ENCODE assay signal across 7 mouse cellular contexts in genomic region chr7:143058221-143058697, GRCm38 (mm10). TPM values are rescaled to one million over a fixed set of nuclear protein-coding genes. Genes with fewer than 3 reads are reported as not detected.
A peak's percentile ranks its signal among the peaks of the same experiment; 100 is the strongest.
DNase-seq lines count a peak whose midpoint lies in the region; ATAC-seq lines count a peak whose summit lies in the region.

No protein-coding gene starts in this region.

- H3K4me2 ChIP-seq in neural tube, embryonic 13.5 days: no peak overlapping the region
- peak overlapping the region; percentile 92 for H3K4me2 ChIP-seq in heart, embryonic 14.5 days (ENCODE audit: low read length)
- H3K4me2 ChIP-seq in stomach, embryonic 16.5 days (ENCODE audit: low read depth, low read length): peak overlapping the region; percentile 31

- H3K36me3 ChIP-seq in neural tube, embryonic 13.5 days: peaks cover 20% of the 10 kb centered on the region
- peaks cover 72% of the 10 kb centered on the region for H3K36me3 ChIP-seq in heart, embryonic 14.5 days (ENCODE audit: control insufficient read depth, insufficient read depth, low read length)
- H3K36me3 ChIP-seq in stomach, embryonic 16.5 days (ENCODE audit: control insufficient read depth, insufficient read depth, low read length): peaks cover 11% of the 10 kb centered on the region

- no peak for DNase-seq in neural tube, embryonic 10.5 days (ENCODE audit: extremely low spot score, low spot score)
- DNase-seq in kidney, postnatal 36 days: peak; percentile 57 to 79
- no peak for DNase-seq in left cerebral cortex, postnatal 4 days
- no peak for DNase-seq in layer of hippocampus, postnatal 36 days

- H3K9me3 ChIP-seq in neural tube, embryonic 13.5 days: no peaks in the 10 kb centered on the region
- H3K9me3 ChIP-seq in heart, embryonic 14.5 days (ENCODE audit: control insufficient read depth, low read length): no peaks in the 10 kb centered on the region
- no peaks in the 10 kb centered on the region for H3K9me3 ChIP-seq in stomach, embryonic 16.5 days (replicated peaks; ENCODE audit: control insufficient read depth, low read length)

- intact Hi-C loops in left cerebral cortex, postnatal 4 days (cut with DNase I): no loop called here

- ATAC-seq in neural tube, embryonic 13.5 days (ENCODE audit: low read depth): no peak
- peak; percentile 62 for ATAC-seq in heart, embryonic 14.5 days (ENCODE audit: insufficient number of reproducible peaks, insufficient read depth, low FRiP score, low read depth)
- 0 out of 2 replicates have a peak, but pooled peaks have one; percentile 8 for ATAC-seq in stomach, embryonic 16.5 days (ENCODE audit: insufficient read depth, low FRiP score)

- no peaks in the 10 kb centered on the region for H3K27me3 ChIP-seq in neural tube, embryonic 13.5 days
- H3K27me3 ChIP-seq in heart, embryonic 14.5 days (ENCODE audit: control insufficient read depth, insufficient read depth, low read length): no peaks in the 10 kb centered on the region
- H3K27me3 ChIP-seq in stomach, embryonic 16.5 days (ENCODE audit: control insufficient read depth, insufficient read depth, low read length): no peaks in the 10 kb centered on the region

- WGBS in neural tube, embryonic 13.5 days: 79% methylated on average over 5 of the region's 5 CpGs
- WGBS in heart, embryonic 14.5 days: 5% methylated on average over 5 of the region's 5 CpGs
- WGBS in stomach, embryonic 16.5 days: 44% methylated on average over 5 of the region's 5 CpGs

- H3K27ac ChIP-seq in neural tube, embryonic 13.5 days (replicated peaks): peak overlapping the region; percentile 46
- peak overlapping the region; percentile 94 to 99 for H3K27ac ChIP-seq in heart, embryonic 14.5 days (replicated peaks in 1 of 2; ENCODE audit: control insufficient read depth in 1 of 2, insufficient read depth in 1 of 2, low read depth in 2 of 2, low read length in 2 of 2)
- H3K27ac ChIP-seq in stomach, embryonic 16.5 days (ENCODE audit: low read length): peak overlapping the region; percentile 84

- H3K4me3 ChIP-seq in neural tube, embryonic 13.5 days: no peak overlapping the region
- peak overlapping the region; percentile 13 to 14; a peak in 3 of 4 replicates for H3K4me3 ChIP-seq in heart, embryonic 14.5 days (ENCODE audit: control insufficient read depth in 1 of 2, insufficient read depth in 1 of 2, low read depth in 1 of 2, low read length in 2 of 2)
- peak overlapping the region; percentile 5; the same call in 1 of the 2 replicates for H3K4me3 ChIP-seq in stomach, embryonic 16.5 days (replicated peaks; ENCODE audit: low read length)

- H3K4me1 ChIP-seq in neural tube, embryonic 13.5 days (replicated peaks): peaks cover 71% of the 10 kb centered on the region
- H3K4me1 ChIP-seq in heart, embryonic 14.5 days (ENCODE audit: control insufficient read depth in 2 of 2, insufficient read depth in 2 of 2, low read length in 2 of 2): peaks cover 55 to 73% of the 10 kb centered on the region in 2 experiments
- peaks cover 61% of the 10 kb centered on the region for H3K4me1 ChIP-seq in stomach, embryonic 16.5 days (ENCODE audit: control insufficient read depth, insufficient read depth, low read length)

- H3K9ac ChIP-seq in neural tube, embryonic 13.5 days: no peak overlapping the region
- H3K9ac ChIP-seq in heart, embryonic 14.5 days (ENCODE audit: low read length): peak overlapping the region; percentile 67
- H3K9ac ChIP-seq in stomach, embryonic 16.5 days (ENCODE audit: low read length): peak overlapping the region; percentile 23; the same call in 1 of the 2 replicates

RNA-seq across cellular contexts. Expression of gene Cd81, which starts 5.7 kb away (rescaled TPM):
- polyA plus RNA-seq in neural tube, embryonic 13.5 days (2015; fragmentation: Nextera tagmentation; extraction: Ambion mirVana): 365 and 369 TPM in 2 replicates
- 885 and 947 TPM in 2 replicates for polyA plus RNA-seq in heart, embryonic 14.5 days (2014; fragmentation: Nextera tagmentation; extraction: Ambion mirVana)
- 638 and 686 TPM in 2 replicates for polyA plus RNA-seq in stomach, embryonic 16.5 days (2015; fragmentation: Nextera tagmentation; extraction: Ambion mirVana)
- total RNA-seq in left cerebral cortex, postnatal 4 days (2021): 100 to 1,000 TPM; 249 to 263 TPM
- 100 to 1,000 TPM; 441 to 447 TPM for total RNA-seq in layer of hippocampus, postnatal 36 days (2021)

RNA-seq across cellular contexts. Expression of gene Tssc4, which starts 10.8 kb away (rescaled TPM):
- polyA plus RNA-seq in neural tube, embryonic 13.5 days (2015; fragmentation: Nextera tagmentation; extraction: Ambion mirVana): 82.4 and 88.4 TPM in 2 replicates
- polyA plus RNA-seq in heart, embryonic 14.5 days (2014; fragmentation: Nextera tagmentation; extraction: Ambion mirVana): 31.3 and 41.1 TPM in 2 replicates
- polyA plus RNA-seq in stomach, embryonic 16.5 days (2015; fragmentation: Nextera tagmentation; extraction: Ambion mirVana): 75.8 and 84.7 TPM in 2 replicates
- total RNA-seq in left cerebral cortex, postnatal 4 days (2021): 10 to 100 TPM; 41.6 to 44.8 TPM
- total RNA-seq in layer of hippocampus, postnatal 36 days (2021): 10 to 100 TPM; 40.0 to 46.3 TPM

RNA-seq across cellular contexts. Expression of gene Trpm5, which starts 36.2 kb away (rescaled TPM):
- 2.0 and 3.1 TPM in 2 replicates for polyA plus RNA-seq in neural tube, embryonic 13.5 days (2015; fragmentation: Nextera tagmentation; extraction: Ambion mirVana)
- 3.9 and 4.4 TPM in 2 replicates for polyA plus RNA-seq in heart, embryonic 14.5 days (2014; fragmentation: Nextera tagmentation; extraction: Ambion mirVana)
- polyA plus RNA-seq in stomach, embryonic 16.5 days (2015; fragmentation: Nextera tagmentation; extraction: Ambion mirVana): 18.3 and 18.5 TPM in 2 replicates
- under 1 TPM; 0.38 TPM for total RNA-seq in left cerebral cortex, postnatal 4 days (2021)
- not detected for total RNA-seq in layer of hippocampus, postnatal 36 days (2021)

RNA-seq across cellular contexts. Expression of gene Kcnq1, which starts 47.9 kb away (rescaled TPM):
- 1.3 and 2.0 TPM in 2 replicates for polyA plus RNA-seq in neural tube, embryonic 13.5 days (2015; fragmentation: Nextera tagmentation; extraction: Ambion mirVana)
- polyA plus RNA-seq in heart, embryonic 14.5 days (2014; fragmentation: Nextera tagmentation; extraction: Ambion mirVana): 28.1 and 31.1 TPM in 2 replicates
- 10.0 and 10.1 TPM in 2 replicates for polyA plus RNA-seq in stomach, embryonic 16.5 days (2015; fragmentation: Nextera tagmentation; extraction: Ambion mirVana)
- 1 to 10 TPM; 1.1 to 1.5 TPM for total RNA-seq in left cerebral cortex, postnatal 4 days (2021)
- total RNA-seq in layer of hippocampus, postnatal 36 days (2021): 1 to 10 TPM in 1 of 2 experiments, under 1 TPM in 1; 0.55 to 1.1 TPM

RNA-seq across cellular contexts. Expression of gene Tspan32, which starts 53.4 kb away (rescaled TPM):
- 0.36 and 0.85 TPM in 2 replicates for polyA plus RNA-seq in neural tube, embryonic 13.5 days (2015; fragmentation: Nextera tagmentation; extraction: Ambion mirVana)
- 2.3 and 2.7 TPM in 2 replicates for polyA plus RNA-seq in heart, embryonic 14.5 days (2014; fragmentation: Nextera tagmentation; extraction: Ambion mirVana)
- polyA plus RNA-seq in stomach, embryonic 16.5 days (2015; fragmentation: Nextera tagmentation; extraction: Ambion mirVana): 4.1 and 6.0 TPM in 2 replicates
- not detected for total RNA-seq in left cerebral cortex, postnatal 4 days (2021)
- total RNA-seq in layer of hippocampus, postnatal 36 days (2021): under 1 TPM in 1 of 2 experiments, not detected in 1; 0.23 TPM

Comparison
In these comparisons a context has a peak if more than half of its experiments do, and no peak if none do; other contexts are left out.
1. H3K27ac ChIP-seq: peak in every context shown above with its lines; median percentile 96 in heart, embryonic 14.5 days; 84 in stomach, embryonic 16.5 days; 46 in neural tube, embryonic 13.5 days.
2. DNase-seq: peak in kidney, postnatal 36 days (2 of 2); none in neural tube, embryonic 10.5 days (single experiment), left cerebral cortex, postnatal 4 days (single experiment) and layer of hippocampus, postnatal 36 days (0 of 2).